Mouse (Mus musculus): ENCODE measurements around the gene Foxp1. TPM values are rescaled to one million over a fixed set of nuclear protein-coding genes. Genes with fewer than 3 reads are reported as not detected.

Foxp1 gene
- polyA plus RNA-seq, 1 experiment from 2014 or later = 148 TPM

- 0 out of 2 replicates have a peak overlapping the region, but pooled peaks have one; percentile 20 for H3K27ac ChIP-seq (replicated peaks; ENCODE audit: low read depth, low read length)
- ATAC-seq (replicated peaks; ENCODE audit: insufficient number of reproducible peaks, low FRiP score, low TSS enrichment, low read depth) = no peak
Measured at GRCm38 (mm10) chr6:99186569-99186968, 336.0 kb downstream of the Foxp1 start.

GRCm38 (mm10) chr6:99185797-99186196 is 336.7 kb downstream of the Foxp1 start:
- ATAC-seq (replicated peaks; ENCODE audit: insufficient number of reproducible peaks, low FRiP score, low TSS enrichment, low read depth) (no peak), DNase-seq (ENCODE audit: low spot score) (no peak)
- no peak overlapping the region for H3K4me3 ChIP-seq (ENCODE audit: low read depth, low read length)
- WGBS = 91% methylated on average over 2 of the region's 2 CpGs
- H3K4me2 ChIP-seq (ENCODE audit: low read depth, low read length) = no peak overlapping the region
- H3K9me3 ChIP-seq (replicated peaks; ENCODE audit: control insufficient read depth, low read length) = no peaks in the 10 kb centered on the region
- H3K36me3 ChIP-seq (replicated peaks; ENCODE audit: control insufficient read depth, insufficient read depth, low read depth, low read length) = no peaks in the 10 kb centered on the region
- no peaks in the 10 kb centered on the region for H3K4me1 ChIP-seq (ENCODE audit: control insufficient read depth, insufficient read depth, low read length)
- H3K27me3 ChIP-seq (ENCODE audit: control insufficient read depth, insufficient read depth, low read length) = no peaks in the 10 kb centered on the region
- no peak overlapping the region for H3K27ac ChIP-seq (replicated peaks; ENCODE audit: low read depth, low read length)
- H3K9ac ChIP-seq (replicated peaks; ENCODE audit: low read length) = no peak overlapping the region

More at GRCm38 (mm10) chr6:99186569-99186968, 336.0 kb downstream of the Foxp1 start:
- Histone ChIP-seq H3K27me3 (ENCODE audit: control insufficient read depth, insufficient read depth, low read length) (no peaks in the 10 kb centered on the region), H3K9ac (replicated peaks; ENCODE audit: low read length) (no peak overlapping the region), H3K4me2 (ENCODE audit: low read depth, low read length) (no peak overlapping the region), H3K4me3 (ENCODE audit: low read depth, low read length) (no peak overlapping the region), H3K9me3 (replicated peaks; ENCODE audit: control insufficient read depth, low read length) (no peaks in the 10 kb centered on the region), H3K4me1 (ENCODE audit: control insufficient read depth, insufficient read depth, low read length) (no peaks in the 10 kb centered on the region), H3K36me3 (replicated peaks; ENCODE audit: control insufficient read depth, insufficient read depth, low read depth, low read length) (no peaks in the 10 kb centered on the region)
- DNase-seq (ENCODE audit: low spot score) = no peak
- WGBS = 49% methylated on average over 7 of the region's 7 CpGs

DNA sequence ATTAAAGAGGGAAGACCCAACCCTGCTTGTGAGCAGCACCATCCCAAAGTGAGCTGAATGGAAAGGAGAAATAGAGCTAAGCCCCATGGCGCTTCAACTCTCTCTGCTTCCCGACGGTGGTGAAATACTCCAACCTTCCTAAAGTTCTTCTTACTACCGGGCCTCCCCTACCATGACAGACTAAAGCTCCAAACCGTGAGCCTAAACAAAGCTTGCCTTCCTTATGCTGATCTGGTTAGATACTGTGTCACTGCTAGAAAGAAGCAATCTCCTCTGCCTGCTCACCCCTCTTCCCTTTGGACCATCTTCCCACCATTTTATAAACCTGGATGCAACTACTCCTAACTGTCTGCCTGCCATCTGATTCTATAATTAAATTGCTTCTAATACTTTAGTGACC is 338.5 kb downstream of the Foxp1 start:
- WGBS = 95% methylated on average over 5 of the region's 5 CpGs
- Histone ChIP-seq H3K36me3 (replicated peaks; ENCODE audit: control insufficient read depth, insufficient read depth, low read depth, low read length) (no peaks in the 10 kb centered on the region), H3K4me3 (ENCODE audit: low read depth, low read length) (no peak overlapping the region), H3K4me2 (ENCODE audit: low read depth, low read length) (no peak overlapping the region), H3K27me3 (ENCODE audit: control insufficient read depth, insufficient read depth, low read length) (no peaks in the 10 kb centered on the region), H3K4me1 (ENCODE audit: control insufficient read depth, insufficient read depth, low read length) (no peaks in the 10 kb centered on the region), H3K27ac (replicated peaks; ENCODE audit: low read depth, low read length) (no peak overlapping the region), H3K9me3 (replicated peaks; ENCODE audit: control insufficient read depth, low read length) (no peaks in the 10 kb centered on the region), H3K9ac (replicated peaks; ENCODE audit: low read length) (no peak overlapping the region)
- ATAC-seq (replicated peaks; ENCODE audit: insufficient number of reproducible peaks, low FRiP score, low TSS enrichment, low read depth) = no peak
- no peak for DNase-seq (ENCODE audit: low spot score)

GRCm38 (mm10) chr6:99182777-99183176 is 339.7 kb downstream of the Foxp1 start:
- H3K9me3 ChIP-seq (replicated peaks; ENCODE audit: control insufficient read depth, low read length) = no peaks in the 10 kb centered on the region
- ATAC-seq (replicated peaks; ENCODE audit: insufficient number of reproducible peaks, low FRiP score, low TSS enrichment, low read depth) (no peak), DNase-seq (ENCODE audit: low spot score) (no peak)
- H3K9ac ChIP-seq (replicated peaks; ENCODE audit: low read length) = no peak overlapping the region
- H3K36me3 ChIP-seq (replicated peaks; ENCODE audit: control insufficient read depth, insufficient read depth, low read depth, low read length) = no peaks in the 10 kb centered on the region
- no peak overlapping the region for H3K4me2 ChIP-seq (ENCODE audit: low read depth, low read length)
- H3K4me1 ChIP-seq (ENCODE audit: control insufficient read depth, insufficient read depth, low read length) = no peaks in the 10 kb centered on the region
- H3K27me3 ChIP-seq (ENCODE audit: control insufficient read depth, insufficient read depth, low read length) = no peaks in the 10 kb centered on the region
- 80% methylated on average over 4 of the region's 4 CpGs for WGBS
- no peak overlapping the region for H3K27ac ChIP-seq (replicated peaks; ENCODE audit: low read depth, low read length)
- H3K4me3 ChIP-seq (ENCODE audit: low read depth, low read length) = no peak overlapping the region

DNA sequence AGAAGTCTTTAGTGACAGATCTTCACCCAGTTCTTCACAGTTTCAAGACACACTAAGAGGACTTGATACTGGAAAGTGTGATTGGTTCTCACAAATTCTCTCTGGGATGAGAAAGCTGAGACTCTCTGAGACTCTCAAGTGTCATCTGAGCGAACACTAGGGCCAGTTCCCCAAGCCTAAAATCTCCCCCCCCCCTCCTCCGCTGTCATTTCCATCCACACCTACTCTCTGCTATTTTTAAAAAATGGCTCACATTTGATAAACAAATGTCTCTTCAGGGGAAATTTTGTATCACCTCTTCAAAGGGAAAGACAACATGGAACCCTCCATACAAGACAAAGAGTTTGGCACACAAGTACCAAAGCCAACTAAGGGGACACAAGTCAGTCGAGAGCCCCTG is 346.3 kb downstream of the Foxp1 start:
- DNase-seq (ENCODE audit: low spot score) (no peak), ATAC-seq (replicated peaks; ENCODE audit: insufficient number of reproducible peaks, low FRiP score, low TSS enrichment, low read depth) (no peak)
- no peak overlapping the region for H3K4me3 ChIP-seq (ENCODE audit: low read depth, low read length)
- H3K9ac ChIP-seq (replicated peaks; ENCODE audit: low read length) = no peak overlapping the region
- H3K9me3 ChIP-seq (replicated peaks; ENCODE audit: control insufficient read depth, low read length) = no peaks in the 10 kb centered on the region
- H3K27me3 ChIP-seq (ENCODE audit: control insufficient read depth, insufficient read depth, low read length) = no peaks in the 10 kb centered on the region
- H3K4me2 ChIP-seq (ENCODE audit: low read depth, low read length) = no peak overlapping the region
- no peaks in the 10 kb centered on the region for H3K36me3 ChIP-seq (replicated peaks; ENCODE audit: control insufficient read depth, insufficient read depth, low read depth, low read length)
- H3K27ac ChIP-seq (replicated peaks; ENCODE audit: low read depth, low read length) = no peak overlapping the region
- no peaks in the 10 kb centered on the region for H3K4me1 ChIP-seq (ENCODE audit: control insufficient read depth, insufficient read depth, low read length)
- WGBS = 87% methylated on average over 3 of the region's 3 CpGs

DNA sequence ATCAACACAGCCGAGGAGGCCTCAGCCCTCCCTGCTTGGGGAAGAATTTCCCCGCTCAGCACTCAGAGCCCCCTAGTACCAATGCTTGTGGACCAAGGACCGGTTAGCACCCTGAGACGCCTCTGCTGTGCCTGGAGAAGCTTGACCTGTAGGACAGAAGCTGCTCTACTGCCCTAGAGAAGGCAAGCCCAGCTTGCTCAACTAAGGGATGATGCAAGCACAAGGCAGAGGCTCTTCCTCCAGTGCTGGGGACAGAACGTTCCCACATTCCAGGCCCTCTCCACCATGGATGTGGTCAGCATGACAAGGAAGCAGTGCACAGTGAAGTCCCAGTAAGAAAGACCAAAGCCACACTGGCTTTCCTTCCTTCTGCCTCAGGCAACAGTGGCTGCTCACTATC is 347.1 kb downstream of the Foxp1 start:
- Histone ChIP-seq H3K4me2 (ENCODE audit: low read depth, low read length) (no peak overlapping the region), H3K4me3 (ENCODE audit: low read depth, low read length) (no peak overlapping the region), H3K27me3 (ENCODE audit: control insufficient read depth, insufficient read depth, low read length) (no peaks in the 10 kb centered on the region), H3K27ac (replicated peaks; ENCODE audit: low read depth, low read length) (no peak overlapping the region), H3K4me1 (ENCODE audit: control insufficient read depth, insufficient read depth, low read length) (no peaks in the 10 kb centered on the region), H3K9ac (replicated peaks; ENCODE audit: low read length) (no peak overlapping the region), H3K36me3 (replicated peaks; ENCODE audit: control insufficient read depth, insufficient read depth, low read depth, low read length) (no peaks in the 10 kb centered on the region), H3K9me3 (replicated peaks; ENCODE audit: control insufficient read depth, low read length) (no peaks in the 10 kb centered on the region)
- WGBS = 62% methylated on average over 5 of the region's 5 CpGs
- ATAC-seq (replicated peaks; ENCODE audit: insufficient number of reproducible peaks, low FRiP score, low TSS enrichment, low read depth) = no peak
- DNase-seq (ENCODE audit: low spot score) = no peak

- H3K27ac ChIP-seq (replicated peaks; ENCODE audit: low read depth, low read length) = no peak overlapping the region
- no peak overlapping the region for H3K9ac ChIP-seq (replicated peaks; ENCODE audit: low read length)
- H3K27me3 ChIP-seq (ENCODE audit: control insufficient read depth, insufficient read depth, low read length) = no peaks in the 10 kb centered on the region
- WGBS = 50% methylated on average over 2 of the region's 2 CpGs
- no peak for ATAC-seq (replicated peaks; ENCODE audit: insufficient number of reproducible peaks, low FRiP score, low TSS enrichment, low read depth)
- no peak overlapping the region for H3K4me3 ChIP-seq (ENCODE audit: low read depth, low read length)
- no peaks in the 10 kb centered on the region for H3K4me1 ChIP-seq (ENCODE audit: control insufficient read depth, insufficient read depth, low read length)
- H3K9me3 ChIP-seq (replicated peaks; ENCODE audit: control insufficient read depth, low read length) = no peaks in the 10 kb centered on the region
- no peak overlapping the region for H3K4me2 ChIP-seq (ENCODE audit: low read depth, low read length)
- no peak for DNase-seq (ENCODE audit: low spot score)
- H3K36me3 ChIP-seq (replicated peaks; ENCODE audit: control insufficient read depth, insufficient read depth, low read depth, low read length) = no peaks in the 10 kb centered on the region
Measured at GRCm38 (mm10) chr6:99173902-99174210, 348.7 kb downstream of the Foxp1 start.

DNA sequence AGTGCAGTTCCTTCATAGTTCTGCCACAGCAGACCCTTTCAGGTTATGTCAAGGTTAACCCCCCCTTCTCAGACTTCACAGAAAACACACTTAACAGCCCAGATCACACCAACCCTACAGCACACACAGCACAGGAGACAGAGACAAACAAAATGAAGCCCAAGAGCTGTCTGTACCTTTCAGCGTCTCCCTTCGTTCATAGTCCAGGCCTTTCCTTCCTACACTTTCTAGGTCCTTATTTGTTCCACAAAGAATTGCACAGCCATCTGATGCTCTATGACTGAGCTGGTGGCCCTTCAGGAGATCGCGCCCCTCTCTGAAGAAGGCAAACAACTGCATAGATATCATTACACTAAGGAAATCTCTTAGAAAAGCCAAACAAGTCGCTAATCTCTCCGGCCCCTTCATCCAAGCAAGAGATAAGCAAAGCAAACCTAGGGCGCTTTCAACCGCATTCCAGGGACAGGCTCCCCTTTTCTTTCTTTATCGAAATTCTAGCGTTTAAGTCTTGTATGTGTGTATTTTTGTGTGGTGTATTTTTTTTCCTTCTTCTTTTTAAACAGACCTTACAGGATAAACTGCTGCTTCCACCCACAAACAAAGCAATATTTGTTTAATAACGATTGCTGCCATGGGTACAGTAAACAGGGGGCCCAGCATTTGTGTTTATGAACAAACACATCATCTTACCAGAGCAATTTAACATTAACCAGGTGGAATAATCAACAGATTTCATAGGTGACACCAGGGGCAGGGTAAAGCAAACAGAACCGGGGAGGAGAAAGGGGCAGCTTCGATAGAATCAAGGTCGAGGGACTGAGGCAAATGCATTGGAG is 349.2 kb downstream of the Foxp1 start:
- no peaks in the 10 kb centered on the region for H3K4me1 ChIP-seq (ENCODE audit: control insufficient read depth, insufficient read depth, low read length)
- H3K27me3 ChIP-seq (ENCODE audit: control insufficient read depth, insufficient read depth, low read length) = no peaks in the 10 kb centered on the region
- 59% methylated on average over 14 of the region's 14 CpGs for WGBS
- H3K9ac ChIP-seq (replicated peaks; ENCODE audit: low read length) = no peak overlapping the region
- H3K27ac ChIP-seq (replicated peaks; ENCODE audit: low read depth, low read length) = no peak overlapping the region
- no peak overlapping the region for H3K4me3 ChIP-seq (ENCODE audit: low read depth, low read length)
- ATAC-seq (replicated peaks; ENCODE audit: insufficient number of reproducible peaks, low FRiP score, low TSS enrichment, low read depth) (no peak), DNase-seq (ENCODE audit: low spot score) (no peak)
- H3K4me2 ChIP-seq (ENCODE audit: low read depth, low read length) = no peak overlapping the region
- H3K9me3 ChIP-seq (replicated peaks; ENCODE audit: control insufficient read depth, low read length) = no peaks in the 10 kb centered on the region
- H3K36me3 ChIP-seq (replicated peaks; ENCODE audit: control insufficient read depth, insufficient read depth, low read depth, low read length) = no peaks in the 10 kb centered on the region

Measured in embryonic facial prominence, embryonic 11.5 days (tissue).